Mouse (Mus musculus) testis, adult 2 months (tissue): ENCODE data around the gene Vmp1. TPM values are rescaled to one million over a fixed set of nuclear protein-coding genes. Genes with fewer than 3 reads are reported as not detected.

ENCODE experiments used
- H3K27ac ChIP-seq: fragments of 200-500 bp; 2 replicates; pipeline ENCODE4 v1.5.1; 2012; ENCODE audit warnings: low read depth, low read length; ENCODE audit not compliant: control insufficient read depth, insufficient read depth
- H3K27me3 ChIP-seq: fragments of 200-500 bp; 2 replicates; pipeline ENCODE4 v1.6.1; 2012; ENCODE audit warnings: mild to moderate bottlenecking, low read length, moderate library complexity; ENCODE audit not compliant: control insufficient read depth, insufficient read depth
- H3K36me3 ChIP-seq: fragments of 200-500 bp; 2 replicates; pipeline ENCODE4 v1.6.1; 2012; ENCODE audit warnings: mild to moderate bottlenecking, low read length; ENCODE audit not compliant: control insufficient read depth, insufficient read depth
- H3K4me1 ChIP-seq: fragments of 200-500 bp; 2 replicates; pipeline ENCODE4 v1.6.1; 2012; ENCODE audit warnings: low read length; ENCODE audit not compliant: control insufficient read depth, insufficient read depth
- H3K4me3 ChIP-seq: fragments of 200-500 bp; 2 replicates; pipeline ENCODE4 v1.5.1; 2012; ENCODE audit warnings: low read depth, mild to moderate bottlenecking, low read length, moderate library complexity, mixed read lengths; ENCODE audit not compliant: control insufficient read depth
- CTCF ChIP-seq: fragments of 200-500 bp; IDR thresholded peaks from 2 replicates; pipeline ENCODE4 v1.5.1; 2012; ENCODE audit warnings: low read depth, mild to moderate bottlenecking, inconsistent platforms, low read length, moderate library complexity; ENCODE audit not compliant: control insufficient read depth, insufficient read depth, insufficient replicate concordance
- POLR2A ChIP-seq: fragments of 200-500 bp; IDR thresholded peaks from 2 replicates; pipeline ENCODE4 v1.6.1; 2012; ENCODE audit warnings: low read depth, mild to moderate bottlenecking, inconsistent platforms, low read length, moderate library complexity; ENCODE audit not compliant: control insufficient read depth
- polyA plus RNA-seq: library from polyadenylated mRNA; depleted of rRNA; stranded (reverse); fragments of >200 nt; gene quantifications from 2 replicates; pipeline ENCODE4 v1.2.3, GENCODE M21; 2012

Gene Vmp1
- polyA plus RNA-seq, 1 experiment, result 19.0 TPM

DNA sequence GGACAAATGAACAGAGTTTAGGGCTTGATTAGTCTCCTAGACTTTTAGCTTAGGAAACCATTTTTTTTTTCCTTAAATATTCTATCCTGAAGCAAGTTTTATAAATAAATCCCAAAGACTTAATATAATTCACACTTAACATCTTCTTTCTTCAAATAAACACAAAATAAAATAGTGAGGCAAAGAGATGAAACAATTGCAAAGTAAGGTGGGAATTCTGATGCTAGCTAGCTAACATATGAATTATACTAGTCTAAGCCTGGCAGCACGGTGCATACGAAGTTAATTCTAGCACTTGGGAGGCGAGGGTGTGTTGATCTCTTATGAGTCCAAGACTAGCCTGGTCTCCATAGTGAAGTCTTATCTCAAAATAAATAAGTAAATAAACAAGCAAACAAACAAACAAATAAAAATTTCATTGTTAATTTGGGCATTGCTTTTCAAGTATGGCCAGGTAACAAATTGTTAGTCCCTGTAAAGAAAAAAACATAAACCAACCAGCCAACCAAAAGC, 100.3 kb downstream of the Vmp1 start:
- TF ChIP-seq CTCF (no peak), POLR2A (no peak)
- peaks cover 14% of the 10 kb centered on the region for H3K4me1 ChIP-seq
- no peak overlapping the region for H3K4me3 ChIP-seq
- H3K36me3 ChIP-seq, result no peaks in the 10 kb centered on the region
- no peaks in the 10 kb centered on the region for H3K27me3 ChIP-seq
- no peak overlapping the region for H3K27ac ChIP-seq

- no peak overlapping the region for H3K27ac ChIP-seq
- TF ChIP-seq POLR2A (no peak), CTCF (no peak)
- no peaks in the 10 kb centered on the region for H3K27me3 ChIP-seq
- H3K4me3 ChIP-seq, result no peak overlapping the region
- no peaks in the 10 kb centered on the region for H3K36me3 ChIP-seq
- peaks cover 14% of the 10 kb centered on the region for H3K4me1 ChIP-seq
These were observed 100.9 kb downstream of the Vmp1 start for GRCm38 (mm10) chr11:86582543-86583260.

DNA sequence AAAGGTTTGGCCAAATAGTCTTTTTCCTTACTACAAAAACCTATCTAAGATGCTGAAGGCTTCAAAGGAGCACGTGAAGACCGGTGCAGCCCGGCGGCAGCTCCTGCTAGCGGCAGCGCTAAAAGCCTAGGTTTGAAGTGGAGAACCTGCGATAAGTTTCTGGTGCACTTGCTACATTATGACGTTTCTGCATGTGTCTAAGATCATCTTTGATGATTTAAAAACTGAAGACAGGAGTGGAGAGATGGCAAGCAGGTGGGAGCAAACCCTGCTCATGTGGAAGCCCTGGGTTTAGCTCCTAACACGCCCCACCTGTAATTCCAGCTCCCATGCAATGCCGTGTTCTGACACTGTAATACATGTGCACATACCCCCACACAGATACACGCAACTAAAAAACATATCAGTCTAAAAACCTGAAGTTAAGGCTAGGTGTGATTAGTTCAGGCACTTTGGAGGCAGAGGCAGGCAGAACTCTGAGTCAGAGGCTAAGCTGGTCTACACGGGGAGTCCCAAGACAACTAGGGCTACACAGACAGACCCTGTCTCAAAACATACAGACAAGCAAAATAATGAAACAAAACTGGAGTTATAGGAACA, 101.6 kb downstream of the Vmp1 start:
- Histone ChIP-seq H3K36me3 (no peaks in the 10 kb centered on the region), H3K27me3 (no peaks in the 10 kb centered on the region), H3K4me1 (peaks cover 14% of the 10 kb centered on the region), H3K27ac (no peak overlapping the region), H3K4me3 (no peak overlapping the region)
- no peak for TF ChIP-seq POLR2A
- no peak for TF ChIP-seq CTCF

GRCm38 (mm10) chr11:86581250-86581753, 102.3 kb downstream of the Vmp1 start:
- no peak for TF ChIP-seq CTCF
- TF ChIP-seq POLR2A, result no peak
- peaks cover 14% of the 10 kb centered on the region for H3K4me1 ChIP-seq

DNA sequence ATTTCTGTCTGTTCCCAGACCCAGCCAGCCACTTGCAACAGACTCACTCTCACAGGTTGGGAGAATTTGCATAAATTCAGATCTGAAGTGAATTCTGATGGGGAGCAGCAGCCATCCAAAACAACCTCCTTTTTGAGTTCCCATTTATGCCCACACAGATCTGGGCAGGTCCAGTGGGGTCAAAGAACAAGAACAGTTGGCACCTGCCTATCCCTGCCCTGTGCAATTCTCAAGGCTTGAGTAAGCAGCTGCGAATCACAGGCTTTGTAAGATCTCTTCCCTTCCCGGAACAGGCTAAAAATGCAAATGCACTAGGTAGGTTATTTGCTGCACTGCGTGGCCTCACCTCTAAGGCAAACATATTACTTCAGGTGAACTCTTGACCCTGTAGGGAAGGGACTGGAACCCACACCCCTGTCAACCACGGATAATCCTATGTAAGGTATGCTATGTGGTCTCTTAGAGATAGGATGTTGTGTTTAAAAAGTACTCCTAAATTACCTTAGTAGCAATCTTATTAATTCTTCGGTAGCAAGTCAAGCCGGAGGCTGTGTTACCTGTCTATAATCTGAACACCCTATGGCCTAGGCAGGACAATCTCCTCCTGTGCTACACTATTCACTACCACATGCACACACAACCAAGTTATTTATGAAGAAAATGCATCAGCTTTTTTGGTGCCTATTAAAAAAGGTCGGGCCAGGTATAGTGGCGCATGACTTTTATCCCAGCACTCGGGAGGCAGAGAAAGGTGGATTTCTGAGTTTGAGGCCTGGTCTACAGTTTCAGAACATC, 103.1 kb downstream of the Vmp1 start:
- Histone ChIP-seq H3K27me3 (no peaks in the 10 kb centered on the region), H3K36me3 (no peaks in the 10 kb centered on the region), H3K27ac (no peak overlapping the region; the same call in none of the 2 replicates), H3K4me1 (peaks cover 14% of the 10 kb centered on the region), H3K4me3 (no peak overlapping the region)
- TF ChIP-seq CTCF, result no peak
- no peak for TF ChIP-seq POLR2A

More at GRCm38 (mm10) chr11:86581250-86581753, 102.3 kb downstream of the Vmp1 start:
- no peak overlapping the region for H3K27ac ChIP-seq
- no peak overlapping the region for H3K4me3 ChIP-seq
- no peaks in the 10 kb centered on the region for H3K27me3 ChIP-seq
- no peaks in the 10 kb centered on the region for H3K36me3 ChIP-seq

GRCm38 (mm10) chr11:86579731-86580318, 103.8 kb downstream of the Vmp1 start:
- H3K27ac ChIP-seq, result no peak overlapping the region; the same call in 1 of the 2 replicates
- H3K4me3 ChIP-seq, result no peak overlapping the region

More at GRCm38 (mm10) chr11:86579731-86580318, 103.8 kb downstream of the Vmp1 start:
- TF ChIP-seq CTCF (no peak), POLR2A (no peak)
- Histone ChIP-seq H3K36me3 (no peaks in the 10 kb centered on the region), H3K4me1 (peaks cover 14% of the 10 kb centered on the region), H3K27me3 (no peaks in the 10 kb centered on the region)
